Mouse (Mus musculus) layer of hippocampus, adult 8-10 months (tissue): ENCODE measurements at regions not wholly inside any gene's neighbourhood (a gene's known extent, or its start where the extent isn't known, plus 50 kb on each side); places are given as distances from the start of the nearest gene placed in this dataset.

Experiments used
- DNase-seq, 2 experiments: peaks; one replicate each; pipeline ENCODE4 v3.0.0; 2022; ENCODE audit warnings: low spot score in 2 of 2

GRCm38 (mm10) chr1:137330634-137331033 is 370.4 kb upstream of the Nr5a2 start:
- peak in 1 of 2 experiments; percentile 40 for DNase-seq

- no peak for DNase-seq
Observed at GRCm38 (mm10) chr1:137323884-137324594, 363.8 kb upstream of the Nr5a2 start.

- no peak for DNase-seq
Observed at GRCm38 (mm10) chr1:137323035-137323680, 362.9 kb upstream of the Nr5a2 start.

GRCm38 (mm10) chr1:137302757-137303422 is 342.6 kb upstream of the Nr5a2 start:
- no peak for DNase-seq

- no peak for DNase-seq
Observed at GRCm38 (mm10) chr1:137297780-137298569, 337.7 kb upstream of the Nr5a2 start.

- no peak for DNase-seq
Observed at GRCm38 (mm10) chr1:137289456-137289855, 329.2 kb upstream of the Nr5a2 start.

GRCm38 (mm10) chr1:137283291-137283690 is 323.0 kb upstream of the Nr5a2 start:
- DNase-seq: no peak

GRCm38 (mm10) chr1:137282457-137282856 is 322.2 kb upstream of the Nr5a2 start:
- no peak for DNase-seq

GRCm38 (mm10) chr1:137280391-137281386 is 320.4 kb upstream of the Nr5a2 start:
- no peak for DNase-seq

GRCm38 (mm10) chr1:137279981-137280380 is 319.7 kb upstream of the Nr5a2 start:
- no peak for DNase-seq

- no peak for DNase-seq
Observed at GRCm38 (mm10) chr1:137270659-137271612, 310.7 kb upstream of the Nr5a2 start.

GRCm38 (mm10) chr1:137262806-137263370 is 302.6 kb upstream of the Nr5a2 start:
- DNase-seq: no peak

- no peak for DNase-seq
Observed at GRCm38 (mm10) chr1:137262121-137262525, 301.9 kb upstream of the Nr5a2 start.

- DNase-seq: no peak
Observed at GRCm38 (mm10) chr1:137256294-137256693, 296.0 kb upstream of the Nr5a2 start.

- DNase-seq: no peak
Observed at GRCm38 (mm10) chr1:137255041-137255440, 294.8 kb upstream of the Nr5a2 start.

- no peak for DNase-seq
Observed at GRCm38 (mm10) chr1:137254634-137255033, 294.4 kb upstream of the Nr5a2 start.

GRCm38 (mm10) chr1:137227098-137227485 is 266.8 kb upstream of the Nr5a2 start:
- no peak for DNase-seq

- DNase-seq: no peak
Observed at GRCm38 (mm10) chr1:137226479-137227097, 266.3 kb upstream of the Nr5a2 start.
